Mouse (Mus musculus): ENCODE data around the gene Lemd2. TPM values are rescaled to one million over a fixed set of nuclear protein-coding genes. Genes with fewer than 3 reads are reported as not detected.

Gene Lemd2
- total RNA-seq, 2 experiments from 2014 or later, result 18.0 to 21.8 TPM

DNA sequence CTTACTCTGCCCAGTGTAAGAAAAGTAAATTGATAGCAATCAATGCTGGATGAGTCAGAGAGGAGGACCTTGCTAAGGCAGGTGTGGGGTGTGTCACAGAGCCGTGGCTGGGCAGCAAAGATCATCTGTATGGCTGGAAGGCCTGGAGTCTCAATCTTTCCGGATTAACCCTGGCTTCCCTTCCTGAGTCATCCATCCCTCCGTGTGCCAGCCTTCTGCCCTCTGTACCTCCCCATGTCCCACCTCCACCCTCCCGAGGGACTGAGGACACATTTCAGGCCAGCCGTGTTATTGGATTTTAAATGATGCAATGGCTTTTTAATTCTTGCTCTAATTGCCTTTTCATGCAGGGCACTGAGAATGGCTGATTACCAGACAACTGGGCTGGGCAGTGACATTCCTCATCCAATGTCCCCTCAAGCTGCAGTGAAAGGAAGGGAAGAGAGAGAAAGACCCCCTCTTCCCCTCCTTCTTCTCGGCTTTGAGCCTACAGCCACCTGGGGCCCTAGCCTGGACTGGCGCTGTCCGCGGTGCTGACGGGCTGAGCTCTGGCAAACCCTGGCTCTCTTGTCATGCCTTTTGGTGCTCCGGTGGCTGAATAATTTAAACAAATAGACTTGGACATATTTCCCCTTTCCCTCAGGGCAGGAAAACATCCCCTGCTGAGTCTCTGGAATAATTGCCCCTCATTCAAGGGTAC is 24.1 kb upstream of the Lemd2 start:
- DNase-seq, result no peak

- DNase-seq, result no peak
Observed at GRCm38 (mm10) chr17:27227258-27227657, 23.0 kb upstream of the Lemd2 start.

DNA sequence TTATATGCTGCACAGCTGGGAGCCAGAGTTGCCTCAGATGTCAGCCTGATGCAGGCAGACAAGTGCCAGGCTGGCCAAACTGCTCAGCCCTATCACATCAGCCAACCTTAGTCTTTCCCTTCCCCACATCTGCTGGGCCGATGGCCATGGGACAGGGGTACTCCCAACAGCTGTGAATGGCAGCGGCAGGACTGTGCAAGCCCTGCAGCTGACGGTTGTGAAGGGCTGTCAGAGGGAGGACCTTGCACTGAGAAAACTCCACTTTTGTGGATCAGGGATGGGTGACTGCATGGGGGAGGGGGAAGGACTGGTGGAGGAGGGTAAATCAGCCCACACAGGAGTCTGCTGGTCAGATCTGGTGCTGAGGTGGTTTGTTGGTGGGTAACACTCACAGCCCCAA is 22.4 kb upstream of the Lemd2 start:
- no peak for DNase-seq

DNA sequence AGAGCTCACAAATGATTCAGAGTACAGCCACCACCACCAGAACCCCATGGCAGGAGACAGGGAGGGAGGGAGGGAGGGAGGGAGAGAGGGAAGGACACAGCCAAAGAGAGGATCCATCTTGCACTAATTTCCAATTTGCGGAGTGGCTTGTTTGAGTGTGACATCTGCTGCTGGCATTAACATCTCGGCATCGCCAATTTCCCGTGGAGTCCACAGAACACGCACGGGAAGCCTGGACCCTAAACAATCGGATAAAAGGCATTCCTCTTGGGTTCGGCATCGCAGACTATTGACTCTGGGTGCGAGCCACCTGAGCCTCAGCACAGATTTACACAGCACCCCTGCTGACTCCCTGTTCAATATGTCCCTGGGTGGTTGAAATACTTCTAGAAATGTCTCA is 21.5 kb upstream of the Lemd2 start:
- DNase-seq, result no peak

DNA sequence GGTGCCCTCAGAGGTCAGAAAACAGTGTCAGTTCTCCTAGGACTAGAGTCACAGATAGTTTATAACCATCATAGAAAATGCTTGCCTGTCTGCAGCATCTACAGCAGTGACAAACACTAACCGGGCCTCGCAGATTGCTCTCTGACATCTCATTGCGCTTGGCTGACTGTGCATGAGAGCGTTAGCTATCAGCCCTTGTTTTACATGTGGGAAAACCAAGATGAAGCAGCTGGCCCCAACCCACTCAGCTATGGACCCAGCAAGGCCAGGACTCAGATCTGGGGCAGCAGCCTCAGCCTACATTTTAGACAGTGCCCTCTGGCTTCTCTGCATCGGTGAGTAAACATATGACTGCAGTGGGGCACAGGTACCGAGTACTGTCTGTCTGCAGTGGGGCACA is 19.6 kb upstream of the Lemd2 start:
- DNase-seq, result no peak

DNA sequence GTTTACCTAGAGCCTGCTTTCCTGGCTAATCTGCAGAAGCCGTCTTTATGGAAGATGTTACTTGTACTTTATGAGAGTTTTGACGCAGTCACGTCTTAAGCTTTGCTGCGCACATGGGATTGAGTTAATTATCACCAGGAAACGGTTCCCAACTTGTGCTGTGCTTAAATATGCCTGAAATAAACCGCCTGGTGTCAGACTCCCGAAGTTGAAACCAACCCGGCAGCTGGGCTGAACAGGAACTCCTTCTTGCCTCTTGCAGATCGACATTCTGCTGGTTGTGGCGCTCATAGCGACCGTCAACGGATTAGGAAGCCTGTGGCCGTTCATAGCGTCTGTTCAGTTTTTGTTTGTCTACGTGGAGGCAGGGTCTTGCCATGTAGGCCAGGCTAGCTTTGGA is 17.3 kb upstream of the Lemd2 start:
- DNase-seq, result no peak

DNA sequence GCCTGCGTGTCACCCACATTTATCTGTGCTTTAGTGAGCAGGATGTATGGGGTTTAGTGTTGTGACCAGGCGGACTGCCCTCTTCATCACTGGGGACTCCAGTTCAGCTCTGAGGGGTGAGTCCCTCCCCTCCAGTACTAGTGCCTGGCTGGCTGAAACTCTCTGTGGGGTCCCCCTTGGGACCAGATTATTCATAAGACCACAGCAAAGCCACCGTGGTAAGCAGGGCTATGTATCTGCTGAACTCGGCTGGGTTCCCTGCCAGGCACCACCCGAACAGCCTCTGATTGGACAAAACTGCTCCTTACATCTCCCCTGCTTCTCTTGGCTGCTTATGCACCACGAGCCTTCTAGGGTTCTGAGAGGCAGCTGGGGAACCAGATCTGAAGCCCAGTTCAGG is 14.6 kb upstream of the Lemd2 start:
- no peak for DNase-seq

- no peak for DNase-seq
Observed at GRCm38 (mm10) chr17:27218364-27218763, 14.1 kb upstream of the Lemd2 start.

DNA sequence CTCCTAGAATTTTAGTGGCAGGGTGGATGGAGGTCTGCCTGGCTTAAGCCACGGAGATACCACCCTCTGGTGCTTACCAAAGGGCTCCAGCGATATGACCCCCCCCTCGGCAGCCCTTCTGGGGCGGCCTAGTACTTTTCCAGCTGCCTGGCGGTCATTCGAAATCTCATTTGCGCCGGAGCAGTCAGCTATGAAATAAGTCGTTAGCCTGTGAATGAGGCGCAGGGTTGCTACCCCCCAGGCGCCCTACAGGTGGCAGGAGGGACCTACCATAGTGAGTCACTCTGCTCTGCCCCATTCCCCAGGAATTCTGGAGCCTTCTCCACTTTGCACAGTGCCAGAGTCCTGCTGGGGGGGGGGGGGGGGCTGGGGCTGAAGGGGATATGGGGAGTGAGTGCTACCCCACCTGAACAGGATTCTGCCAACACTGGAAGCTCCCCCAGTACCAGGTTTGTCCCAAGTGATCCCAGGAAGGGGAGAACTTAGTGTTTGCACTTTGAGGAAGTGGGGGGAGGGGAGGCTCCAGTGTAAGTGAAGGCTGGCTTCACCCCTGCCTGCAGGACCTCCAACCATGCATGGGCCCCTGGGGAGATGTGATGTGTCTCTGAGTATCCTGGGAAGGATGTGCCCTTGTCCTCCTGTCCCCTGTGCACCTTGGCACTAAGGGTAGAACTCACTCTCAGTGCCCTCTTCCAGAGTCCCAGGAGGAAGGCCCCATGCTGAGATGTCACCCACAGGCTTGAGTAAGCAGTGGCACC is 8.7 kb upstream of the Lemd2 start:
- no peak for DNase-seq

- no peak for DNase-seq
Observed at GRCm38 (mm10) chr17:27212006-27212405, 7.7 kb upstream of the Lemd2 start.

GRCm38 (mm10) chr17:27207113-27207707 is 2.9 kb upstream of the Lemd2 start:
- DNase-seq, result no peak

GRCm38 (mm10) chr17:27203358-27204074 is 753 bp downstream of the Lemd2 start:
- peak; percentile 50 for DNase-seq

- no peak for DNase-seq
Observed at GRCm38 (mm10) chr17:27202919-27203357, 1.3 kb downstream of the Lemd2 start.

DNA sequence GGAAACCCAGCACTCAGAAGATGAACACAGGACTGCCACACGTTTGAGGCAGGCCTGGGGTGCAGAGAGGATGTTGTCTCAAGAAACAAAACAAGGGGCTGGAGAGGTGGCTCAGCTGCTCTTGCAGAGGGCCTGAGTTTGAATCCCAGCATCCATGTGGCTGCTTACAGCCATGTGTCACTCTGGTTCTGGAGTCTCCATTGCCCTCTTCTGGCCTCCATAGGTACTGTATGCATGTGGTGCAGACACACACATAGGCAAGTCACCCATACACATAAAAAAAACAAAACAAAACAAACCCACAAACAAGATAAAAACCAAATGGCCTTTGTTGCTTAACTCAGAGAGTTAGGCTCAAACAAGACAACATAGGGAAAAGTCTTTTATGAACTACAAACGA is 2.3 kb downstream of the Lemd2 start:
- DNase-seq, result no peak

DNA sequence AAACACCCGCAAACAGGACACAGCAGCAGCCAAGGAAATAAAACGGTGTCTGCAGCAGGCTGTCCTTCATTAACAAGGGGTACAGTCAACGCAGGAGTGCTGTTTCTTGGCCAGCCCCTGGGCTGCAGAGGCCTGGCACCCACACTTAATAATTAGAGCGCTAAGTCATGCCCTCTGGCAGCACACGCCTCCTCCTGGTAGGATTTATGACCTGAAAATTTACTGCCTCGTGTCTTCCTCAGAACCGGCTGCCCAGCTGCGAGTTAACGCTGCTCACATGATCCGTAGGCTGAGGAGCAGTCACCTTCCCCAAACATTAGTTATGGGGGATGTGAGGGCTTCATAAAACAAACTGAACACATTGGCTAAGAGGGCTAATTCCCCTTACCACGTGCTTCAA is 3.5 kb downstream of the Lemd2 start:
- DNase-seq, result peak; percentile 55

DNA sequence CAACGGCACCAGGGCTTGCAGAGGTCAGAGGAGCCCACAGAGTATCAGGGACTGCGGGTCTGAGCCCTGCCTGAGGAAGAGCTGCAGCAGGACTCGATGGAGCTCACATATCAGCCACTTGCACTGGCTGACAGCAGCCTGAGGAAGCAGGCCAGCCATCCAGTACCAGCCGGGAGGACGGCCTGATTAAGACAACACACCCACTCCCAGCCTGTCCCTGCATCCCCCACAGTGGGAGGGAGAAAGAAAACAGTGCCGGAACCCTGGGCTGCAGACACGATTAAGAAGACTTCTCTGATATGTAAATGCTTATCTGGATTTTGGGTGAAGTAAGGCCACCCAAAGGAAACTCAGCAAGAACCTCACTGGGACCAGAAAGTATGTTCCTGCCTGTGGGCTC is 4.4 kb downstream of the Lemd2 start:
- DNase-seq, result no peak

DNA sequence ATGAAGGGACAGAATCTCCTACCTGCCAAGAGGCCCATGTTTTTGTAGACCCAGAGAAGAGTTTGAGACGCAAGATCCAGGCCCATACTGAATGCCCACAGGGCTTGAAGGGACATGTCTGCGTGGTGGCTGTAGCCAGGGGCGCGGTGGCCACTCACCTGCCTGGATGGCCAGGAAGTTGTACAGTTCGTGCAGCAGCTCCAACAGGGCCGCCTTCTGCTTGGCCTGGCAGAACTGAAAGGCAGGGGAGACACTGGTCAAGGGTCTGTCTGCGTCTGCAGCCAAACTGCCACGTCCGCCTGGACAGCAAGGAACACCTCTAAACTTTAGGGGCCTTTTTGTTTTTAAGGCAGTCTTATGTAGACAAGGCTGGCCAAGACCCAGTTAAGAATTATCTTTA is 5.1 kb downstream of the Lemd2 start:
- DNase-seq, result no peak

DNA sequence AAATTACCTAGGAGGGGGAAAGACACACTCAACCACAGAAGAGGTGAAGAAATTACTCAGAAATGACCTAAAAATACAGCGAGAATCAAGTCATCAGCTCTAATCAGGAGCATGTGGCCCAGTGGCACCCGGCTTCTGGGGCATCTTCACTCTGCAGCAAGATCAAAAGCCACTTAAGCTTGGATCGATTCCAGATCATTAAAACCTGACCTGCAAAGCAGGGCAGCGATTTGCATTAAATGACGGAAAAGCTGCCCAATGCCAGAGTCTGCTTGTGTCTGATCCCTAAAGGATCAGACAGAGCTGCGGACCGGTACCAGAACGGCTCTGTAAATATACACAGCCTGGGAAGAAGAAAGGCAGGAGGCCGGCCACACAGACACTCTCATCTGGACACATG is 8.1 kb downstream of the Lemd2 start:
- no peak for DNase-seq

DNA sequence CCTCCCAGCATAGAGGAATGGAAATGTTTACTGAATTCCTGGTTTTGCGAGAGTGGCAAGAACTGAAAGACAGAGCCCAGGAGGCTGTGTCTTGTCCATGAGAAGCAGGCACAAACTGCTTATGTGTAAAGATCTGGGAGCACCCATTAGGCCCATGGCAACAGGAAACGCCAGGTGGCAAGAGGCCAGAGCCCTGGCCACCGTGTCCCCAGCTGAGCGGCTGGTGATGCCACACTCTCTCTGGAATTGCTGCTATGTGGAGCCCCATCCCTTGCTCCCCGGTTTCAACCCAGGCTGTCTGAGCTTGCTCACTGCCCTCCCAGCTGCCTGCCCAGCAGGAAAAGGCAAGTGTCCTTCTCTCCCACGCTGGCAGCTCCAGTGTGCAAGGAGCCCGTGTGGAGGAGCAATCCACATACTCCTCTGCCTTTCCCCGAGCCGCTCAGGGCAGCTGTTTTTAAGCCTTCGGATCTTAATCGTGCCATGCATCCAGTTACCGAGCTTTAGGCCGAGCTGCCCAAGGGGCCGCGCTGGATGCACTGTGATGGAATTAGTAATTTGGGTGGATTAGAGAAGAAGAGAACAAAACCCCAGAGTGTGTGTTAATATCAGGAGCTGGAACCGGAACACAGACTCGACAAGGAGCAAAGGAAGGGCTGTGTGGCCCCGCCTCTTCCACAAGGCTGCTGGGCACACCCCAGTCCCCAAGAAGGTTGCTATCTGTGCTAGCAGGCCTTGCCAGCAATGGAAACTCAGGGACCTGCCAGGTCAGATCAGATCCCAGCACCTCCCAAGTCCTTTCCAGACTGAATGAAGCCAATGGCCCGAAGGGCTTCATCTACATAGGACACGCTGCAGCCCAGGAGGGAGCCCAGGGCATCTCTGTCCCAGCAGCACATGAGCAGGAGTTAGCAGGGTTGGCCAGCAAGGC is 9.7 kb downstream of the Lemd2 start:
- DNase-seq, result peak; percentile 56

DNA sequence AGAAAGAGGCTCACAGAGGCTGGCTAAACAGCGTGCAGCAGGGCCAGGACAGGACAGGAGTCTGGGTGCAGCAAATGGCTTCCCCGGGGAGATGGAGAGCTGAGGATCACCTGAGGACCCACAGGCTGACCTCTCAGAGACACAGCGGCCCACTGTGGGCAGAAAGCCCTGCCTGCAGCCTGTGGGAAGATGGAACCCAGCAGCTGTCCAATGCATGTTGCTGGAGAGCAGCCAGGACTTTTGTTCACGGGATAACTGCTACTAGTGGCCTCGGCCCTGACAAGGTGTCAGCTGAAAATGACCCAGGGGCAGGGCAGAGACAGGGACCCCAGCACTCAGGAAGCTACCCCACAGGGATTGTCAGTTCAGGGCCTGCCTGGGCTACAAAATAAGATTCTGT is 12.5 kb downstream of the Lemd2 start:
- DNase-seq, result no peak

DNA sequence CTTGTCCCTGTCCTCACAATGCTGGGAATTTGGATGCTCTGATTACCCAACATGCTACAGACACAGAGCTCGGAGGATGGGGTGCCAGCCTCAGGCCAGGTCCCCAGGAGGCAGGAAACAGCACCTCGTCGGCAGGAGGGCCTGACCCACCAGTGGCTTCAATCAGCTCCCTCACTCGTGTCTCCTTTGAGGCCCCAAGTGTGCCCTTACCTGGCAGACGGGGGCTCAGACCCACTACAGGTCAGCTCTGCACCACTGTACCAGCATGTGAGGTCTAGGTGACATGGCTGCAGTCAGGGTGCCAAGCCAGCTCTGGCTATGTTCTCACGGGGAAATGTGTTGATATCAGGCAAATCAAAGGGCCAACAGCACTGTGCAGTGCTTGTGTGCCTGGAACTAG is 13.1 kb downstream of the Lemd2 start:
- DNase-seq, result no peak

All from gastrocnemius, postnatal 25 days (tissue).